Mouse (Mus musculus): ENCODE data around the gene Slc22a2.
"Not testable (repeated sequence)": the region's sequence is repeated elsewhere in the genome, so short reads cannot be mapped to it uniquely, and the experiment has no call there.

The Slc22a2 gene

DNA sequence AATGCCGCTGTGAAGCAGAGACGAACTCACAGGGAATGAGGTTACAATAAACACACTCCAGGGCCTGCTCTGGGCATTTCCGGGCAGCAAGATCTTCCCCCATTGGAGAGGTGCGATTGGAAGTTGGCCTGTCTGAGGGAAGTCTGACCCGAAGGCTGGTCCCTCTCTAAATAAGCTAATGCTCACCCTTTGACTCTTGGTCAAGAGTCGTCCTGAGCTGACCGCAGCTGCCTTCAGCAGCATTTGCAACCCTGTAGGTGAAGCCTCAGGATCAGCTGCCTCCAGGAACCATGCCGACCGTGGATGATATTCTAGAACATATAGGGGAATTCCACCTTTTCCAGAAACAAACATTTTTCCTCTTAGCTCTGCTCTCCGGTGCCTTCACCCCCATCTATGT is at the start of gene Slc22a2:
Gene Slc22a2, plus strand, starts transcription at position 142 of the 400 bp plus-strand sequence.
- DNase-seq (ENCODE audit: low read depth, low spot score) = no peak

GRCm38 (mm10) chr17:12534353-12535145 is 49.4 kb upstream of the Slc22a2 start:
- DNase-seq (ENCODE audit: low read depth, low spot score) = peak; percentile 87

GRCm38 (mm10) chr17:12562215-12562614 is 21.7 kb upstream of the Slc22a2 start:
- no peak for DNase-seq (ENCODE audit: low read depth, low spot score)

DNA sequence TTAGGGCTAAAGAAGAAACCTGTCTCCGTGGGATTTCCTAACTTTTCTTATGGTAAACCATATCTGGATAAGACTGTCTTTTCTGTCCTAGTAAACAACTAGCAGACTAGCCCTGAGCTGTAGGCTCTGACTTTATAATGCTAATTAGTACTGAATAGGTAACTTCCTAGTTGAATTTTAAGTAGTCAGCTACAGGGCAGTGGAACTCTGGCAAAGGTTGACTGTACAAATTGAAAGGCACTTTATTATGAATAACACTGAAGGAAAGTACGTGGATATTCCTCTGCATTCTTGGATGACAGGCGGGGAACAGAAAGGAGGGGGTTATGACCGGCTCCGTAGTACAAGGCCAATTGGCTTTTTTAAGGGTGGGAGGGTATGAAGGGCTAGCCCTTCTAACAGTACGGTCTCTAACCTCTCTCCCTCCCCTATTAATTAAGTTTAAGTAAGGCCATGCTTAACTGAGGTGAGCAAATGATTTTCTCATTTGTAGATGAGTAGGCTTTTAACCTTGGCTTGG is 19.4 kb upstream of the Slc22a2 start:
- DNase-seq (ENCODE audit: low read depth, low spot score) = not testable (repeated sequence)

DNA sequence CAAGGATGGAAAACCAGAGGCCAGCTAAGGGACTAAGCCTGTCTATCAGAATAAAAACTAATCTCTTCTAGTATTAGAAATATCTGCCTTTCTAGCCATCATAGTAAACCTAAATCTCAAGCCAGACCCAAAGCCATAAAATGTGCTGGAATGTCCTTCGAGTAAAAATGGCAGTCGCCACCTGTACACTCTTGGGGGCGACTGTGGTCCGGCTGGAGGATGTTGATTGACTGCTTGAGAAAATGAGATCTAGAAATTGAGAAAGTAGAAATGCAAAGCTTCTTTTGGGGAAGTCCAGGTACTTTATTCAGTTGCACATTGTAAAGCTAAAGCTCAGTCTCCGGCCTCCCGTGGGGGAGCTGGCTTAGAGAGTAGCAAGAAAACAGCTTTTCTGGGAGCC is 18.5 kb upstream of the Slc22a2 start:
- no peak for DNase-seq (ENCODE audit: low read depth, low spot score)

DNA sequence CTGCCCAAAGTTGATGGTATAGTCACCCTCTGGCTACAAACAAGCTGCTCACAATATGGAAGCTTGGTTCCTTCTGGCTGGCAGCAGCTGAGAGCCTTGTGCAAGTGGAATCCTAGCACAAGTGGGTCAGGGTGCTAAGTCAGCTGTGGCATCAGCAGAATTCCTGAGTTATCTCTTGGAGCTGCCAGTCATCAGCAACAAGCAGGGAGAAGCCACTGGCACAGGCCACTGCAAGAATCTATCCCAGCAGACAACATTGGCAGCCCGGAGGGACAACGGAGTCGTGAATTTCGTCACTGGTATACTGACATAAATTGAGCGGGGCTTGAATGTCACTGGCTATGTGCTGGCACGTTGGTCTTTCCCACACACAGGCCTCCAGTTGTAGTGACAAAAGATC is 12.6 kb upstream of the Slc22a2 start:
- no peak for DNase-seq (ENCODE audit: low read depth, low spot score)

- no peak for DNase-seq (ENCODE audit: low read depth, low spot score)
Measured at GRCm38 (mm10) chr17:12571924-12572463, 11.9 kb upstream of the Slc22a2 start.

DNA sequence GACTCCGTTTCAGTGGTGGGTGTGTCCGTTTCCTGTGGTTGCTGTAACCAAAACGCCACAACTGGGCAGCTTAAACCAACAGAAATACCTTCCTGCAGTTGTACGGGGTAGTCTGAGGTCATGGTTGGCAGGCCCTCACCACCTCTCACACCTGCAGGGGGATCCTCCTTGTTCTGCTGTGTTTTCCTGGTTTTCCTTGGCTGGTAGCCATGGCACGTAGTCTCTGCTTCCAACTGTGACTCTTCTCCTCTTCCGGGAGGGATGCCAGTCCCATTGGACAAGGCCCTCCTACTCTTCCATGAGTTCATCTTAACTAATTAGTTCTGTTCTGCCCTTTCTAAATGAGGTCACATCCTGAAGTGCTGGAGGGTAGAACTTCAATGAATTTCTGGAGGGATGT is 8.5 kb upstream of the Slc22a2 start:
- DNase-seq (ENCODE audit: low read depth, low spot score) = no peak

GRCm38 (mm10) chr17:12577096-12577495 is 6.8 kb upstream of the Slc22a2 start:
- no peak for DNase-seq (ENCODE audit: low read depth, low spot score)

DNA sequence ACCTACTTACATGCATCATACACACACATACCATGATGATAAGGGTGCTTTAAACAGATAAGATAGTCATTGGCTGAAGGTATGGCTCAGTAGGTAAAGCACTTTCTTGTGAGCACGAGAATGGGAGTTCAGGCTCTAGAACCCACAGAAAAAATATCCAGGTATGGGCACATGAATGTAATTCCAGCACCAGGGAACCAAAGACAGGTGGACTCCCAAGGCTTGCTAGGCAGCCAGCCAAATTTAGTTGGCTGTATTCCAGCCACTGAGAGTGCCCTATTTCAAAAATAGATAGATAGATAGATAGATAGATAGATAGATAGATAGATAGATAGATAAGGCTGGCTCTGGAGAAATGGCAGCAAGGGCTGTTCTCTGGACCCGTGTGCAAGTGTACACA is 1.4 kb downstream of the Slc22a2 start:
- no peak for DNase-seq (ENCODE audit: low read depth, low spot score)

- DNase-seq (ENCODE audit: low read depth, low spot score) = no peak
Measured at GRCm38 (mm10) chr17:12586966-12587365, 3.0 kb downstream of the Slc22a2 start.

GRCm38 (mm10) chr17:12588801-12589247 is 4.9 kb downstream of the Slc22a2 start:
- DNase-seq (ENCODE audit: low read depth, low spot score) = peak; percentile 43

DNA sequence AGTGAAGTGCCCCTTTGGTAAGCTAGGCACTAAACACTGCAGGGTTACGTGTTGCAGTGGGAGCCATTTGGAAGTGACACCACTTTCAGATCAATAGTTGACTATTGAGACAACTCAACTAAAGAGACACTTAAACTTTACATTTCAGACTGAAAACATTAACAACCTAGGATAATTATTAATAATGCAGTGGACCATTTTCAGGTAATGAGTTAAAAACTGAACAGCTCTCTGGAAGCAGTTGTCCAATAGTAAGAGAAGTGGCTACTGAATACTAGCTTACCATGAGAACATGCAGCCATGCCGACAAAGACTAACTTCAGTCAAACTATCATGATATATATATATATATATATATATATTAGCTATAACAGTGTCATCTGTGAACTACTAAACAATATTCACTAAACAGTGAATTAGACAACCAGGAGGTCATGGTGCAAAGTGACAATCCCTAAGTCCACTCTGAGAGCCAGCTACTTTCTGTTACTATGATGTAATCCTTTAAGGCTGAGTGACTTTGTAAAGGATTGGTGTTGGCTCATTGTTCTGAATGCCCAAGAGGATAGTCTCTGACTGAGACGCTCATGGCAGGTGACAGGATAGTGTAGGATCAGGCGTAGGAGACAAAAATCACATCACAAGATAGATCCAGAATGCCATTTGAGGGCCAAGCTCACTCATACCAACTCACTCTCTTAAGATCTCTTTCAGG is 7.1 kb downstream of the Slc22a2 start:
- no peak for DNase-seq (ENCODE audit: low read depth, low spot score)

DNA sequence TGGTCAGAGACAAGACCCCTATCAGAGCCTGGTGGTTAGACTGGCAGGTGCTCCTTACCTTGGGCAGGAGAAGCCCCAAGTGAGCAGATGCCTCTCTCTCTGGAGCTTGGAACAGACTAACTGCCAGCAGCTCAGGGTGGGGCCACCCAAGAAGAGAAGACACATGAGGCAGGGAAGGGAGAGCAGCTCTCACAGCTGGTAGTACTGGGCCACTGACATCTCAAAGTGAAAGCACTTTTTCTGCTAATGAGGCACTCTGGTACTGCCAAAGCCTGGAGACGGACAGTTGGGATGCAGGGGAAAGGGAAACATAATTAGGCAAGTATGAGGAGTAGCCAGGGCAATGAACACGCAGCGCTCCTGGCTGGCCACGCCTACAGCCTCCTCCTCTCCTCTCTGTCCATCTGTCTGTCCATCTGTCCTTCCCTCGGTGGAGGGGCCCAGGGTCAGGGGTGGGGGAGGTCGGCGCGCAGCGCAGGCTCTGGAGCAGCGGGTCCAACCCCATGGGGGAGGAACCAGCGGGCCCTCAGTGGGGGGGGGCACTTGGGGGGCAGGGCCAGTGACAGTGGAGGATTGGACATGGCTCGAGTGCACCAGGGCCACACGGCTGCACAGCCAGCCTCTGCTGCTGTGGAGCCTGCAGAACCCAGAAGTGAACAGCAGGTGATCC is 12.0 kb downstream of the Slc22a2 start:
- peak; percentile 17 for DNase-seq (ENCODE audit: low read depth, low spot score)

- no peak for DNase-seq (ENCODE audit: low read depth, low spot score)
Measured at GRCm38 (mm10) chr17:12606634-12607033, 22.7 kb downstream of the Slc22a2 start.

DNA sequence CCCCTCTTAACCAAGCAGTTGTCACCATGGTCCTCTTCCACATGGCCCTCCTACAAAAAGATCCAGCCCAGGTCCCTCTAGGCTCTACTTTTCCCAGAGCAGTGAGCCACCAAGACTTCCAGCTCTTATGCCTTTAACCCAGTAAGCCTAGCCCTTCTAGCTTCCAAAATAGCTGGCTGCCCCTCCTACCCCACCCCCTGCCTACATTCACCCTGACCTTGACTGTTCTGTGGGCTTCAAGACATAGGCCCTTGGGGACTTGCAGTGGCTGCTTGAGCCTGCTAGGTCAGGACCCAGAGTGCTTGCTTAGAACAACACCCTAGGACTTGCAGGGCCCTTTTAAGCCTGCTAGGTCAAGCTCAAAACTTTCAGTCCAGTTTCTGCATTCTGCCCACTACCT is 23.3 kb downstream of the Slc22a2 start:
- DNase-seq (ENCODE audit: low read depth, low spot score) = no peak

DNA sequence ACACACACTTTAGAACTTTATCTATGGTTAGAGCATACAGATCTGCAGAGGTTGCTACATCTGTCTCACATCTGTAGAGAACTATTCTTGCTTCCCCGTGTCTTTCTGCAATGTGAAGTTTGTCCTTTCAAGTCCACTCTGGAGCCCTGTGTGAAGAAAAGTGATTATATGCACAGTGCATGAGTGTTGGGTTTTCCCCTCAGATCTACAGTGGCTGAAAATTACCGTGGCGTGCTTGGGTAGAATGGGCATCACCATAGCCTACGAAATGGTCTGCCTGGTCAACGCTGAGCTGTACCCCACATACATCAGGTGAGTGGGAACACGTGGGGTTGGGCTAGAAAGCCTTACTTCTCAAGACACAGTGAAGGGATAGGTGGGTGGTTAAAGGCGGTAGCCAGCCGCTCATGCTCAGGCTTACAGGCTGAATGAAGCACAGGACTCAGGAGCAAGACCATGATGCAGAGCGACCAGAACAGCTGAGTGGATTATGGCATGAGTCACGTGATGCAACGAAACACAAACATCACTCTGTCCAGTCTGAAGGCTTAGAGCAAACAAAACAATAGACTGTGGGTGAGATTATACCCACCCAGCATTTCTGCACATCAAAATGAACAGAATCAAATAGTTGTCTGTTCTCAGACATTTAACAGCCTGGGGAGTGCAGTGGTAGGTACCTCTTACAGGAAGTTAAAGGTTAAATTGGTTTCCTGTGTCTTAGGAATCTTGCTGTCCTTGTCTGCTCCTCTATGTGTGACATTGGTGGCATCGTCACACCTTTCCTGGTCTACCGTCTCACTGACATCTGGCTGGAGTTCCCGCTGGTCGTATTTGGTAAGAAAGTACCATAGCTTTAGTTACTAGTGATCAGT is 30.8 kb downstream of the Slc22a2 start:
- peak; percentile 7 for DNase-seq (ENCODE audit: low read depth, low spot score)

DNA sequence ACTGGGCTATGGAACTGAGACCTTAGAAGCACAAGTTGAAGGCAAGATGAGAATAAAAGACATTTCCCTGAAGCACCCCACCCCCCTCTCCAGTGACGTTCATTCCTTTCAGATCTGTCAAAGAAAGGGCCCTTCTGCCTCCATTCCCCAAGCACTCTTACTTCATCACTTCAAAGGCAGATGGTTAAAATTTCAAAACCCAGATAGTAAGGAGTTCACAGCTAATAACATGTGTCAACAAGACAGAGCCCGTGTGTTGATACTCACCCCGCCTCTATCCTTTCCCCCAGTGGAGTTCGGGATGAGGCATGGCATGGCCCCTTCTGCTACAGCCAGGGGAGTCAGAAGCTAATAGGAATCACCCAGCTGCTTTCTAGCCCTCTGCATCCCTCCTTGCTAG is 31.5 kb downstream of the Slc22a2 start:
- no peak for DNase-seq (ENCODE audit: low read depth, low spot score)

GRCm38 (mm10) chr17:12619641-12620040 is 35.7 kb downstream of the Slc22a2 start:
- no peak for DNase-seq (ENCODE audit: low read depth, low spot score)

DNA sequence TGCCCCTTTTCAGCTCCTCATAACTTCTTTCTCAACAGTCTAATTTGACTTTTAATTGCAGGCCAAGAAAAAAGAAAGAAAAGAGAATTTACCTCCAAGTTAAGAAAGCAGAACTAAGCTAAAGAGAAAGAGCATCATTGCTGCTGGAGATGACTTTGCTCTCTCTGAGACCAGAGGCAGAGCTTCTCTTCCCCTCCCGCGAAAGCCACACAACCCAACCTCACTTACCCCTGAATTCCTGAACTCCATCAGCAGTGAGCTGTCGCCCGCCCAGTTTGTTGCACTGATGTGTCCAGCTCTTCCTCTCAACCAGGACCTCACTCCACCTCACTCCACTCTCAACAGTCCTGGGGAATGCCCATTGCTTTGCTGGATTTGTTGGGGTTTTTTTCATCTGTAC is 44.1 kb downstream of the Slc22a2 start:
- DNase-seq (ENCODE audit: low read depth, low spot score) = no peak
